Mouse (Mus musculus) thymus, postnatal 36 days (tissue): ENCODE results near the gene Abcf1.

Source experiments
- DNase-seq, 2 experiments: peaks; one replicate each; pipeline ENCODE4 v3.0.0; 2022; ENCODE audit warnings: mixed read lengths in 2 of 2

The Abcf1 gene

DNA sequence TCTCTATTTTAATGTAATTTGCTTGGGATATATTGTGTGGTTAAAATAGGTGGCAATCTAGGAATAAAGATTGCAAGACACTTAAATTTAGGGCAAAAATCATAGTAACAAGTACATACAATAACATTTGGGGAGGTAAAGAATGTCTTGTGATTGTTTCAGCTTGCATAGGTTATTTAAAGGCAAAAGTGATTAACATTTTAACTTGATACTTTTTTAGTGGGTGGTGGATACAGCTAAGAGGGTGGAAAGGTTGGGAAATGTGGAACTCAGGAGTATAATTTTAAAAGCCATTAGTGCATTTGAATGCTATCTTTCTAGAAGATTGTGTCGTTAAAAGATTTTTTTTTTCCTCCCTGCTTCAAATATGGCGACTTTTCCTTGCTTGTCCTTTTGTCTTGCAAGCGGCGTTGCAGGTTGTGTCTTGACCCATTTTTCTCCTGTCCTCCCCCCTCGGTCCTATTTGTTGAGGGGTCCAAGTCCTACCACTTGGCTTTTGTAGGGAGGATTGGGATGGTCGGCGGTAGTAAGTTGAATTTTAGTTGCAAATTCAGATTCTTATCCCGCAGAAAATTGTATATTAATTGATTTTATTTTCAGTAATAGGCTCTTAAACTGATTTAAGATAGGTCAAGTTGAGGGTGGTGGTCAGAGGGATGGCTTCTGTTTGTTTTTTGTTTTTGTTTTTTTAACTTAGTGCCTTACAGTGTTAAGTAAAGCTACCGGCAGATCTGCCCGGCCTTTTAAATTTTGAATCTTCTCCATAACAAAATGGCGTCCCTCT is 51.1 kb downstream of the Abcf1 start:
- peak; percentile 43 to 44 for DNase-seq

- DNase-seq, result peak; percentile 51 to 52
Observed at GRCm38 (mm10) chr17:35917463-35918251, 51.9 kb downstream of the Abcf1 start.

- DNase-seq, result peak in 1 of 2 experiments; percentile 60
Observed at GRCm38 (mm10) chr17:35917143-35917462, 52.5 kb downstream of the Abcf1 start.

- peak; percentile 98 to 99 for DNase-seq
Observed at GRCm38 (mm10) chr17:35916297-35917142, 53.0 kb downstream of the Abcf1 start, which contains the start of the genes Mrps18b and Ppp1r10. Gene Mrps18b (minus strand): TSS chr17:35916389. Gene Ppp1r10 (plus strand): TSS chr17:35916434.

DNA sequence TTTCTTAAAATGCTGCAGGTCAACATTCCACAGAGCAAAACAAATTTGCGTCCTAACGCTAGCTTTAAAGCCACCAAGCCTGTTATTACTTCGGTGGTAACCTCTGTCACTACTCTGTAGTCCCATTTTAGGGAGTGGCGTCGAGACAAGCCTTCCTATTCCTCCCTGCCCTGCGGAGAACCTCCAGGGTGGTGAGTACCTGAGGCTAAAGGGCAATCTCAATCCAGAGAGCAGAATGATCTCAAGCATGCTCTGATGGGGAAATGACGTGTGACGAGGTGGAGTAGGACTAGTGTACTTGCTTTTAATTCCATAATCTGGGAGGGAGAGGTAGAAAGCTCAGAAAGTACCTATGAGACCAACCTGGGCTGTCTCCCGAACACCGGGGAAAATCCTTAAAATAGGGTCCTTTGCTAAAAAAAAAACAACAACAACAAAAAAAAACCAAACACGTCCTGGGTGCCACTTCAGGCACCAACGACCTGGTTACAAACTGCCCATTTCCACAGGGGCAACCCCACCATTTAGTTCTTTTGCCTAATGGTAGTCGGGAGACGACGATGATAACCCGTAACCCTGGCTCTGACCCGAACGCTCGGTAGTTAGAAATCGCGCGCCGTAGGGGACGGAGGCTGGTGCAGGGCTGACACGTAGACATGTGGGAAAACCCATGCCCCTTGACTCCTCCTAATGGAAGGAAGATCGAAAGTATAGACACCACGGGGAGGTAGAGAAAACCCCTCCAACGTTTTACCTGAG is 53.8 kb downstream of the Abcf1 start:
- no peak for DNase-seq

- no peak for DNase-seq
Observed at GRCm38 (mm10) chr17:35914975-35915374, 54.6 kb downstream of the Abcf1 start.

DNA sequence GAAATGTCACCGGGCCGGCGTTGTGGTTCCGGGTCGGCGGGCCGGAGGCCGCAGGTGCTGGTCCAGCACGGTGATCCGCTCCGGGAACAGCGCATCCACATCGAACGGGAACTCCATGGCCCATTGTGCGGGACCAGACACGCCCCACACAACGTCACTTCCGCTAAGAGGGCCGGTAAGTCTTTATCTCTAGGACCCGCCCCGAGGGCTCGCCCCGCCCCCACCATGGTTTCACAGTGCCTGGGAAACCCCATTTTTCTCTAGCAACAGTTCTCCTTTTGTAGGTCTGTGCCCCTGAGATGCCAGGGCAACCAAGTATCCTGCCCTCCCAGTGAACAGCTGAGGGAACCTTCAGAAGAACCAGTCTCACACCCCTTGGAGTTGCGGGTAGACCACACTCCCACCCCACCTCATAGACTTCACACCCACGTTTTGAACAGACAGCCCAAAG is 59.6 kb downstream of the Abcf1 start, which contains the start of gene Atat1:
Atat1 (minus strand) TSS at position 157 of the 451 bp plus-strand sequence.
- peak; percentile 94 to 95 for DNase-seq

GRCm38 (mm10) chr17:35909186-35909918 is 60.2 kb downstream of the Abcf1 start:
- DNase-seq, result no peak

- DNase-seq, result no peak
Observed at GRCm38 (mm10) chr17:35907609-35908008, 62.0 kb downstream of the Abcf1 start.
